ENCODE assay signal across 11 mouse cellular contexts in genomic region chr13:119388804-119389203, GRCm38 (mm10). TPM values are rescaled to one million over a fixed set of nuclear protein-coding genes. Genes with fewer than 3 reads are reported as not detected.
DNase-seq lines count a peak whose midpoint lies in the region; ATAC-seq and TF ChIP-seq lines count a peak whose summit lies in the region.
"Had no signal": no experiment of that assay in that cellular context is flagged by ENCODE, and none has a peak within 500 bp of the region (broad histone marks: within the 10 kb centered on the region; RNA-seq: fewer than 3 reads in every experiment).

No protein-coding gene starts in this region.

- 89% methylated on average over 4 of the region's 4 CpGs for WGBS in hindbrain, embryonic 11.5 days

- no peak overlapping the region for H3K4me2 ChIP-seq in hindbrain, embryonic 11.5 days (replicated peaks; ENCODE audit: low read depth, low read length)
- H3K4me2 ChIP-seq: embryonic facial prominence, embryonic 15.5 days; hindbrain, embryonic 13.5 days; liver, embryonic 13.5 days had no signal

- peak; percentile 41 for TF ChIP-seq CTCF in gastrocnemius, adult 2 months (IDR thresholded peaks at IDR 0.05)

- no peaks in the 10 kb centered on the region for H3K9me3 ChIP-seq in hindbrain, embryonic 11.5 days (ENCODE audit: control insufficient read depth, low read length)
- H3K9me3 ChIP-seq: embryonic facial prominence, embryonic 15.5 days; liver, embryonic 13.5 days had no signal

- no peaks in the 10 kb centered on the region for H3K4me1 ChIP-seq in hindbrain, embryonic 11.5 days (replicated peaks; ENCODE audit: control insufficient read depth, insufficient read depth, low read length)
- H3K4me1 ChIP-seq: embryonic facial prominence, embryonic 15.5 days; hindbrain, embryonic 13.5 days; liver, embryonic 13.5 days had no signal

- intact Hi-C loops in gastrocnemius, adult 2 months (cut with DNase I): no loop called here

- H3K27ac ChIP-seq in gastrocnemius, adult 2 months: no peak overlapping the region
- H3K27ac ChIP-seq in hindbrain, embryonic 11.5 days (ENCODE audit: low read depth, low read length): no peak overlapping the region
- H3K27ac ChIP-seq: embryonic facial prominence, embryonic 15.5 days; hindbrain, embryonic 13.5 days; liver, embryonic 13.5 days had no signal

- no peak for DNase-seq in gastrocnemius, adult 2 months
- DNase-seq in gastrocnemius, postnatal 25 days: no peak
- peak; percentile 18 for DNase-seq in lung, postnatal 36 days
- no peak for DNase-seq in lung, postnatal 25 days (ENCODE audit: low spot score)
- DNase-seq in ZHBTc4 (ENCODE audit: low read depth, low spot score): peak; percentile 70
- peak; percentile 38 for DNase-seq in splenic B cell, adult 2 months (ENCODE audit: low read depth, low spot score)
- DNase-seq in frontal cortex, postnatal 36 days (ENCODE audit: low spot score in 2 of 2): no peak
- DNase-seq in hindbrain, embryonic 11.5 days (ENCODE audit: low spot score): no peak
- DNase-seq: liver, embryonic 13.5 days had no signal

- H3K9ac ChIP-seq in hindbrain, embryonic 11.5 days (ENCODE audit: low read depth, low read length): no peak overlapping the region
- H3K9ac ChIP-seq: embryonic facial prominence, embryonic 15.5 days; hindbrain, embryonic 13.5 days; liver, embryonic 13.5 days had no signal

- H3K4me3 ChIP-seq in gastrocnemius, adult 2 months: no peak overlapping the region
- no peak overlapping the region for H3K4me3 ChIP-seq in hindbrain, embryonic 11.5 days (ENCODE audit: low read depth, low read length)
- H3K4me3 ChIP-seq: embryonic facial prominence, embryonic 15.5 days; hindbrain, embryonic 13.5 days; liver, embryonic 13.5 days had no signal

- no peaks in the 10 kb centered on the region for H3K27me3 ChIP-seq in splenic B cell, adult 2 months (ENCODE audit: control insufficient read depth, insufficient read depth, low read length, poor library complexity, severe bottlenecking)
- H3K27me3 ChIP-seq in hindbrain, embryonic 11.5 days (ENCODE audit: control insufficient read depth, insufficient read depth, low read length): no peaks in the 10 kb centered on the region
- H3K27me3 ChIP-seq: embryonic facial prominence, embryonic 15.5 days; hindbrain, embryonic 13.5 days; liver, embryonic 13.5 days had no signal

- ATAC-seq in hindbrain, embryonic 11.5 days (ENCODE audit: low FRiP score): no peak

- H3K36me3 ChIP-seq in splenic B cell, adult 2 months (ENCODE audit: control insufficient read depth, insufficient read depth, low read length, poor library complexity, severe bottlenecking): no peaks in the 10 kb centered on the region; the same call in 1 of the 2 replicates
- H3K36me3 ChIP-seq in hindbrain, embryonic 11.5 days (ENCODE audit: control insufficient read depth, insufficient read depth, low read length): 0 out of 2 replicates have a peak, but pooled peaks cover 3% of the 10 kb centered on the region

RNA-seq across cellular contexts. Expression of gene Paip1, which starts 39.6 kb away (rescaled TPM):
- total RNA-seq in gastrocnemius, adult 2 months (2021): 100 to 1,000 TPM in 1 of 2 experiments, 10 to 100 TPM in 1; 94.1 to 107 TPM
- total RNA-seq in gastrocnemius, postnatal 25 days (2021): 10 to 100 TPM; 78.6 to 79.2 TPM
- polyA plus RNA-seq in hindbrain, embryonic 11.5 days (2014; fragmentation: Nextera tagmentation; extraction: Ambion mirVana): 141 and 149 TPM in 2 replicates

Comparison
In these comparisons a context has a peak if more than half of its experiments do, and no peak if none do; other contexts are left out.
1. DNase-seq: peak in lung, postnatal 36 days (single experiment), ZHBTc4 (single experiment) and splenic B cell, adult 2 months (single experiment); none in gastrocnemius, adult 2 months (single experiment), gastrocnemius, postnatal 25 days (single experiment), lung, postnatal 25 days (single experiment), frontal cortex, postnatal 36 days (0 of 2) and hindbrain, embryonic 11.5 days (single experiment).